Comparison of ENCODE assay signal across 7 mouse cellular contexts in the genomic region with DNA sequence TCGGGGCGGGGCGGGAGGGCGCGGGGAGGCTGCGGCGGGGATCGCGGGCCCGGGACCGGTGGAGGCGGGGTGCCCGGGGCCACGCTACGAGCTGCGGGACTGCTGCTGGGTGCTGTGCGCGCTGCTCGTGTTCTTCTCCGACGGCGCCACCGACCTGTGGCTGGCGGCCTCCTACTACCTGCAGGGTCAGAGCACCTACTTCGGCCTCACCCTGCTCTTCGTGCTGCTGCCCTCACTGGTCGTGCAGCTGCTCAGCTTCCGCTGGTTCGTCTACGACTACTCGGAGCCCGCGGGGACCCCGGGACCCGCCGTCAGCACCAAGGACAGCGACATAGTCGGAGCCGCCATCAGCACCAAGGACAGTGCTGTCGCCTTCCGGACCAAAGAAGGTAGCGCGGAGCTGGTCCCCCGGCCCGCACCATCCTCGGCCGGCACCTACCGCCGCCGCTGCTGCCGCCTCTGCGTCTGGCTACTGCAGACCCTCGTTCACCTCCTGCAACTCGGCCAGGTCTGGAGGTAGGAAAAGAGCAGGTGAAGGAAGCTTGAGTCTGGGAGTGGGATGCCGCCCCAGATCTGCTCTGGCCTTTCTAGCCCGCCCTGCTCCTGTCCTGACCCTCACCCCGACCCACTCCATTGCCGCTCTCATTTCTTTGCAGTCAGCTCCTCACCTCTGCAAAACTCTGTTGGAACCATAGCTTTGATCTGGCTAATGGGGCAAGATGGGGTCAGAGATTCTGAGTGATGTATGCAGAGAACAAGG. TPM values are rescaled to one million over a fixed set of nuclear protein-coding genes. Genes with fewer than 3 reads are reported as not detected.
DNase-seq lines count a peak whose midpoint lies in the region; ATAC-seq and TF ChIP-seq lines count a peak whose summit lies in the region.

No protein-coding gene starts in this region.

- peak overlapping the region; percentile 53 for H3K4me3 ChIP-seq in forebrain, embryonic 15.5 days
- H3K4me3 ChIP-seq in hindbrain, embryonic 12.5 days = peak overlapping the region; percentile 71
- peak overlapping the region; percentile 24; the same call in 1 of the 2 replicates for H3K4me3 ChIP-seq in limb, embryonic 11.5 days (ENCODE audit: low read depth, low read length)
- H3K4me3 ChIP-seq in midbrain, embryonic 13.5 days (replicated peaks) = peak overlapping the region; percentile 73

- no peaks in the 10 kb centered on the region for H3K9me3 ChIP-seq in forebrain, embryonic 15.5 days
- H3K9me3 ChIP-seq in hindbrain, embryonic 12.5 days (replicated peaks) = no peaks in the 10 kb centered on the region
- no peaks in the 10 kb centered on the region for H3K9me3 ChIP-seq in limb, embryonic 11.5 days (ENCODE audit: control insufficient read depth, low read length)
- H3K9me3 ChIP-seq in midbrain, embryonic 13.5 days = no peaks in the 10 kb centered on the region

- DNase-seq in MN1 (ENCODE audit: low spot score) = peak; percentile 56
- DNase-seq in brain, embryonic 14.5 days (ENCODE audit: low read depth) = peak; percentile 73
- DNase-seq in limb, embryonic 11.5 days (ENCODE audit: low spot score) = peak; percentile 98
- peak; percentile 52 to 57 for DNase-seq in spleen, postnatal 36 days (ENCODE audit: low spot score in 2 of 2)

- H3K4me2 ChIP-seq in forebrain, embryonic 15.5 days (replicated peaks) = peak overlapping the region; percentile 67
- peak overlapping the region; percentile 76 for H3K4me2 ChIP-seq in hindbrain, embryonic 12.5 days (replicated peaks)
- peak overlapping the region; percentile 73 for H3K4me2 ChIP-seq in limb, embryonic 11.5 days (ENCODE audit: low read depth, severe bottlenecking)
- peak overlapping the region; percentile 81 for H3K4me2 ChIP-seq in midbrain, embryonic 13.5 days (replicated peaks)

- no peaks in the 10 kb centered on the region for H3K36me3 ChIP-seq in forebrain, embryonic 15.5 days
- no peaks in the 10 kb centered on the region for H3K36me3 ChIP-seq in hindbrain, embryonic 12.5 days
- no peaks in the 10 kb centered on the region for H3K36me3 ChIP-seq in limb, embryonic 11.5 days (ENCODE audit: control insufficient read depth, insufficient read depth, low read length)
- no peaks in the 10 kb centered on the region for H3K36me3 ChIP-seq in midbrain, embryonic 13.5 days

- 2% methylated on average over 51 of the region's 58 CpGs for WGBS in forebrain, embryonic 15.5 days
- WGBS in hindbrain, embryonic 12.5 days = 1% methylated on average over 38 of the region's 58 CpGs
- 2% methylated on average over 44 of the region's 58 CpGs for WGBS in limb, embryonic 11.5 days
- 2% methylated on average over 53 of the region's 58 CpGs for WGBS in midbrain, embryonic 13.5 days

- H3K9ac ChIP-seq in forebrain, embryonic 15.5 days (replicated peaks) = peak overlapping the region; percentile 77
- H3K9ac ChIP-seq in hindbrain, embryonic 12.5 days = peak overlapping the region; percentile 77
- no peak overlapping the region for H3K9ac ChIP-seq in limb, embryonic 11.5 days (ENCODE audit: low read length)
- H3K9ac ChIP-seq in midbrain, embryonic 13.5 days (replicated peaks) = peak overlapping the region; percentile 72

- 0 out of 2 replicates have a peak, but pooled peaks have one; percentile 11 for TF ChIP-seq CTCF in brain, embryonic 14.5 days (IDR thresholded peaks at IDR 0.05; ENCODE audit: borderline replicate concordance, extremely low read depth, insufficient read depth, insufficient read length)

- H3K27ac ChIP-seq in forebrain, embryonic 15.5 days (replicated peaks) = peak overlapping the region; percentile 80
- peak overlapping the region; percentile 81 for H3K27ac ChIP-seq in hindbrain, embryonic 12.5 days
- H3K27ac ChIP-seq in limb, embryonic 11.5 days (replicated peaks; ENCODE audit: low read depth, low read length) = no peak overlapping the region
- peak overlapping the region; percentile 81 for H3K27ac ChIP-seq in midbrain, embryonic 13.5 days

- no peak for TF ChIP-seq POLR2A in brain, embryonic 14.5 days (IDR thresholded peaks at IDR 0.05; ENCODE audit: borderline replicate concordance, extremely low read depth, insufficient read depth, insufficient read length, poor library complexity, severe bottlenecking)

- peaks cover 6% of the 10 kb centered on the region; the same call in 1 of the 2 replicates for H3K27me3 ChIP-seq in forebrain, embryonic 15.5 days
- peaks cover 51% of the 10 kb centered on the region for H3K27me3 ChIP-seq in hindbrain, embryonic 12.5 days
- H3K27me3 ChIP-seq in limb, embryonic 11.5 days (ENCODE audit: control insufficient read depth, insufficient read depth, low read length) = peaks cover 40% of the 10 kb centered on the region
- peaks cover 17% of the 10 kb centered on the region for H3K27me3 ChIP-seq in midbrain, embryonic 13.5 days

- ATAC-seq in forebrain, embryonic 15.5 days (replicated peaks) = peak; percentile 69
- peak; percentile 53 for ATAC-seq in hindbrain, embryonic 12.5 days (ENCODE audit: low FRiP score)
- ATAC-seq in limb, embryonic 11.5 days (ENCODE audit: insufficient number of reproducible peaks, low FRiP score, low TSS enrichment, low read depth) = peak; percentile 54
- peak; percentile 79 for ATAC-seq in midbrain, embryonic 13.5 days

- H3K4me1 ChIP-seq in forebrain, embryonic 15.5 days = peaks cover 63% of the 10 kb centered on the region
- peaks cover 34% of the 10 kb centered on the region for H3K4me1 ChIP-seq in hindbrain, embryonic 12.5 days
- peaks cover 5% of the 10 kb centered on the region; the same call in 1 of the 2 replicates for H3K4me1 ChIP-seq in limb, embryonic 11.5 days (ENCODE audit: control insufficient read depth, insufficient read depth, low read length)
- H3K4me1 ChIP-seq in midbrain, embryonic 13.5 days (replicated peaks) = peaks cover 60% of the 10 kb centered on the region

RNA-seq across cellular contexts. Expression of a gene that starts 0.6 kb away (rescaled TPM):
- 12.0 and 18.3 TPM in 2 replicates for polyA plus RNA-seq in brain, embryonic 14.5 days (2012; rRNA removed)
- polyA plus RNA-seq in forebrain, embryonic 15.5 days (2015; fragmentation: Nextera tagmentation; extraction: Ambion mirVana) = 1.9 and 2.0 TPM in 2 replicates
- 1.7 and 2.0 TPM in 2 replicates for polyA plus RNA-seq in hindbrain, embryonic 12.5 days (2016; fragmentation: Nextera tagmentation; extraction: Ambion mirVana)
- polyA plus RNA-seq in limb, embryonic 11.5 days (2014; fragmentation: Nextera tagmentation; extraction: Ambion mirVana) = not detected in 2 replicates
- 1.7 and 2.0 TPM in 2 replicates for polyA plus RNA-seq in midbrain, embryonic 13.5 days (2015; fragmentation: Nextera tagmentation; extraction: Ambion mirVana)

RNA-seq across cellular contexts. Expression of a gene that starts 17.0 kb away (rescaled TPM):
- polyA plus RNA-seq in brain, embryonic 14.5 days (2012; rRNA removed) = 121 and 131 TPM in 2 replicates
- polyA plus RNA-seq in forebrain, embryonic 15.5 days (2015; fragmentation: Nextera tagmentation; extraction: Ambion mirVana) = 188 and 189 TPM in 2 replicates
- polyA plus RNA-seq in hindbrain, embryonic 12.5 days (2016; fragmentation: Nextera tagmentation; extraction: Ambion mirVana) = 127 and 131 TPM in 2 replicates
- 59.0 and 63.0 TPM in 2 replicates for polyA plus RNA-seq in limb, embryonic 11.5 days (2014; fragmentation: Nextera tagmentation; extraction: Ambion mirVana)
- polyA plus RNA-seq in midbrain, embryonic 13.5 days (2015; fragmentation: Nextera tagmentation; extraction: Ambion mirVana) = 175 and 193 TPM in 2 replicates

RNA-seq across cellular contexts. Expression of a gene that starts 33.5 kb away (rescaled TPM):
- polyA plus RNA-seq in brain, embryonic 14.5 days (2012; rRNA removed) = 8.3 and 8.8 TPM in 2 replicates
- 0.98 and 1.1 TPM in 2 replicates for polyA plus RNA-seq in forebrain, embryonic 15.5 days (2015; fragmentation: Nextera tagmentation; extraction: Ambion mirVana)
- 2.8 and 3.3 TPM in 2 replicates for polyA plus RNA-seq in hindbrain, embryonic 12.5 days (2016; fragmentation: Nextera tagmentation; extraction: Ambion mirVana)
- polyA plus RNA-seq in limb, embryonic 11.5 days (2014; fragmentation: Nextera tagmentation; extraction: Ambion mirVana) = 1.0 and 1.4 TPM in 2 replicates
- polyA plus RNA-seq in midbrain, embryonic 13.5 days (2015; fragmentation: Nextera tagmentation; extraction: Ambion mirVana) = 0.79 and 1.6 TPM in 2 replicates
